Mouse (Mus musculus) midbrain, embryonic 11.5 days (tissue): Measurements from ENCODE around the gene Ivd. TPM values are rescaled to one million over a fixed set of nuclear protein-coding genes. Genes with fewer than 3 reads are reported as not detected.

ENCODE experiments used
- ATAC-seq: fragments of 200-750 bp; cut with Nextera tagmentation; 2 replicates; pipeline ENCODE4 v1.8.0; 2017; ENCODE audit warnings: moderate TSS enrichment, moderate library complexity; ENCODE audit not compliant: low FRiP score
- DNase-seq: peaks from one replicate; pipeline ENCODE4 v3.0.0; 2015; ENCODE audit warnings: low spot score; ENCODE audit errors: missing footprints
- H3K27ac ChIP-seq: fragments of 300-500 bp; sonication (generic); 2 replicates; pipeline ENCODE4 v1.5.1; 2014; ENCODE audit warnings: low read depth, low read length
- H3K27me3 ChIP-seq: fragments of 300-500 bp; sonication (generic); 2 replicates; pipeline ENCODE4 v1.6.1; 2014; ENCODE audit warnings: mild to moderate bottlenecking, low read length, moderate library complexity, mixed read lengths; ENCODE audit not compliant: control insufficient read depth, insufficient read depth
- H3K36me3 ChIP-seq: fragments of 300-500 bp; sonication (generic); 2 replicates; pipeline ENCODE4 v1.6.1; 2014; ENCODE audit warnings: mild to moderate bottlenecking, low read length, moderate library complexity, mixed read lengths; ENCODE audit not compliant: control insufficient read depth, insufficient read depth
- H3K4me1 ChIP-seq: fragments of 300-500 bp; sonication (generic); 2 replicates; pipeline ENCODE4 v1.6.1; 2014; ENCODE audit warnings: low read length; ENCODE audit not compliant: control insufficient read depth, insufficient read depth
- H3K4me2 ChIP-seq: fragments of 300-500 bp; sonication (generic); 2 replicates; pipeline ENCODE4 v1.6.1; 2014; ENCODE audit warnings: mild to moderate bottlenecking, moderate library complexity
- H3K4me3 ChIP-seq: fragments of 300-500 bp; sonication (generic); 2 replicates; pipeline ENCODE4 v1.5.1; 2014; ENCODE audit warnings: low read depth, low read length
- H3K9ac ChIP-seq: fragments of 300-500 bp; sonication (generic); 2 replicates; pipeline ENCODE4 v1.6.1; 2014; ENCODE audit warnings: low read length
- H3K9me3 ChIP-seq: fragments of 300-500 bp; sonication (generic); 2 replicates; pipeline ENCODE4 v1.6.1; 2016; ENCODE audit warnings: low read length; ENCODE audit not compliant: control insufficient read depth
- WGBS: fragments of 180-500 bp; shearing (Covaris S2); extraction: QIAGEN DNeasy Blood & Tissue Kit; methylation state at CpG from one replicate; pipeline ENCODE4 v1.1.7; 2014; 5-methylcytosine and 5-hydroxymethylcytosine counted together
- polyA plus RNA-seq: library from polyadenylated mRNA; unstranded; fragments of >200 nt; fragmentation: Nextera tagmentation; extraction: Ambion mirVana; gene quantifications from 2 replicates; pipeline ENCODE4 v1.2.1, GENCODE M21; 2014

The Ivd gene
- polyA plus RNA-seq, 1 experiment from 2014 or later: 40.5 TPM

DNA sequence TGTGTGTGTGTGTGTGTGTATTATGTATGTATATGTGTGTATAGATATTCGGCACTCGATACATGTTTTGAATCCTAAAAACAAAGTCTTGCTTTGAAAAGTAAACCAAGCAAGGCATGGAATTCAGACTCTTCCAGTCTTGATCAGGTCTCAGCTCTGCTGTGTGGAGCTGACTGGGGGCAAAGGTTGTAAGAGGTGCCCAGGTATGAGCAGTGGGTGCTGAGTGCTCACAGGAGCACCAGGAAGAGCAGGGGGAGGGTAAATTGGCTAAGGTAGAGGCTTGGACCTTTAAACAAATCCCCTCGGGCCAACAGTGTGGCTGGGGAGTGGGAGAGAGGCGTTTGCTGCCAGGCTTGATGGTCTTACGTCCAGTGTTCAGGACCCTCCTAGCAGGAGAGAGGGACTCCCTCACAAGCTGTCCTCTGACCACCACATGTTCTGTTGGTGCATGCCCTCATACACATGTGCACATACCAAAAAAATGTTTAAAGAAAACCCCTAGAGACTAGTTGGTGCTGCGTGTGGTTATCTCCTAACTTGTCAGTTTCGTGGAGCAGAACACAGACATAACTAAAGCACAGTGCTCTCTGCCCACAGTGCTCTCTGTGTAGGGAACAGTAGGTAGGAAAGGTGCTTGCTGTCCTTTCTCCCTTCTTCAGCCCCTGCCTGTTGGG, 49.0 kb downstream of the Ivd start:
- no peaks in the 10 kb centered on the region for H3K9me3 ChIP-seq
- no peaks in the 10 kb centered on the region for H3K36me3 ChIP-seq
- H3K4me1 ChIP-seq: peaks cover 21% of the 10 kb centered on the region
- WGBS: 87% methylated on average over 7 of the region's 7 CpGs
- H3K4me3 ChIP-seq: no peak overlapping the region
- H3K9ac ChIP-seq: no peak overlapping the region
- ATAC-seq (no peak), DNase-seq (peak; percentile 39)
- no peaks in the 10 kb centered on the region for H3K27me3 ChIP-seq
- H3K4me2 ChIP-seq: no peak overlapping the region
- no peak overlapping the region for H3K27ac ChIP-seq

DNA sequence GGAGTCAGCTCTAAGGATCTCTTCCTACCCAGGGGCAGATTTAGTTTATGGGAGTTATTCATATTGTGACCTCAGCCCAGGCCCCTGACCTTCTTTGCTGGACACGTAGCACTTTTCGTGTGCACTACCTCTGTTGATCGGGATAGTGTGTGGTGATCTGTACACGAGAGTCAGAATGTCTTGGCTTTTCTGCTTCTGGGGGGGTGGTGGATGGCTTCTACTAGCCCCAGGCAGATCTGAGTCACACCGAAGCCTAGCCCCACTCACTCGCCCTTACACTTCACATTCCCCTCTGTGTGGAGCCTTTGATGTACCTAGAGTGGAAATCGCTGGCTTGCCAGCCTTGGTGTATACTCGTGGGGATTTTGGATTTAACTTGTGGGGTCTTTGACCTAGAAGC, 51.0 kb downstream of the Ivd start:
- H3K4me1 ChIP-seq: peaks cover 21% of the 10 kb centered on the region
- no peaks in the 10 kb centered on the region for H3K9me3 ChIP-seq
- no peaks in the 10 kb centered on the region for H3K27me3 ChIP-seq
- DNase-seq (peak; percentile 28), ATAC-seq (no peak)
- WGBS: 74% methylated on average over 8 of the region's 8 CpGs
- no peak overlapping the region for H3K27ac ChIP-seq
- H3K9ac ChIP-seq: no peak overlapping the region
- H3K36me3 ChIP-seq: peaks cover 6% of the 10 kb centered on the region; the same call in 1 of the 2 replicates
- no peak overlapping the region for H3K4me2 ChIP-seq
- H3K4me3 ChIP-seq: no peak overlapping the region

DNA sequence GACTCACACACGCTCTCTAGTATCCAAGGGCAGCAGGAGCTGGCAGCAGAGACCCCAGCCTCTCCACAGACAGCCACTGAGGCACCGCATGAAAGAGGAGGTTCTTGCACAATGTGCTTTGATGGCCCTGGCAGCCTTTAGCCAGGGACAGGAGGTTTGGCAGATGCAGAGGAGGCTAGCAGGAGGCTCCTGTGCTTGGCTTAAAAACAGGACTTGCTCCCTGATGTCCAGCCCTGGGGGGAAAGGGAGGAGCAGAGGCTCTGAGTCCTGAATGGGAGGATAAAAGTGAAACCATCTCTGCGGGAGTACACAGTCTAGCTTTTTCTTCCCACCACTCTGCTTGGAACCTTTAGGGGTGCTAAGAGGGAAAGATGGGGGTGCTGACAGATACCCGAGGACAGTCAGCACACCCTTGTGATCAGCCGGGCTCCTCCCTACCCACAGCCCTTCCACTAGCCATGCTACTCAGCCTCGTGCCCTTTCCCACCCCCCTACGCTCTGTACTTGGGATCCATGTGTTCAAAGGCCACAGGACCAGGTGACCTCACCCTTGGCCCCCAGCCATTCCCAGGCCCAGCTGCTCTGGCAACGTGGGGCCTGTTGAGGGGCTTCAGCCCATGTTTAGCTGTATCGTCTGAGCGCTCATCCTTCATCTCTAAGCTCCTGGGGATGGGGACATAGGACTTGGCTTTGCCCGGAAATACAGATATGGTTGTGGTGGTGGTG, 52.0 kb downstream of the Ivd start:
- WGBS: 60% methylated on average over 11 of the region's 11 CpGs
- H3K9ac ChIP-seq: no peak overlapping the region
- no peaks in the 10 kb centered on the region for H3K9me3 ChIP-seq
- H3K27me3 ChIP-seq: no peaks in the 10 kb centered on the region
- peaks cover 6% of the 10 kb centered on the region; the same call in 1 of the 2 replicates for H3K36me3 ChIP-seq
- no peak overlapping the region for H3K4me3 ChIP-seq
- no peak overlapping the region for H3K27ac ChIP-seq
- DNase-seq (peak; percentile 81), ATAC-seq (no peak)
- H3K4me2 ChIP-seq: no peak overlapping the region
- peaks cover 21% of the 10 kb centered on the region for H3K4me1 ChIP-seq

DNA sequence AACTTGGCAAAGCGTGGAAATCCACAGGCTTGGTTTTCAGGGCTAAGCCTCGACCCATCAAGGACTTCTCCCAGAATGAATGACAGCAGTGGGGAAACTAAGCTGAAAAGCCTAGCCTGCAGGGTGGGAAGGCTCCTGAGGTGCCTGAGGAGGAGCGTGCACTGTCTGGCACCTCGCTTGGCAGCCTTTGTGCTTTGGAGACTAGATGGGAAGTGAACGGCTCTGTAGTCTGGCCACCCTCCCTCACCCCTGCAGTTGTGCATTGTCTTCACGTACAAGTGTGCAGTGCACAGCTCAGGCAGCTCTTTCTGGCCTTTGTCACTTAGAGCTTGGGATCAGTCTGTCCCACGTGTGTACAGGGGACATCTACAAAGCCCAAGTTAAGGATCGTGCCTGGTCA, 52.9 kb downstream of the Ivd start:
- H3K4me2 ChIP-seq: no peak overlapping the region
- ATAC-seq (no peak), DNase-seq (peak; percentile 85)
- no peak overlapping the region for H3K4me3 ChIP-seq
- H3K9me3 ChIP-seq: no peaks in the 10 kb centered on the region
- no peak overlapping the region for H3K9ac ChIP-seq
- H3K27ac ChIP-seq: no peak overlapping the region
- peaks cover 6% of the 10 kb centered on the region; the same call in 1 of the 2 replicates for H3K36me3 ChIP-seq
- H3K4me1 ChIP-seq: peaks cover 21% of the 10 kb centered on the region
- no peaks in the 10 kb centered on the region for H3K27me3 ChIP-seq
- WGBS: 40% methylated on average over 8 of the region's 8 CpGs

- 90% methylated on average over 17 of the region's 17 CpGs for WGBS
- no peaks in the 10 kb centered on the region for H3K9me3 ChIP-seq
- peaks cover 21% of the 10 kb centered on the region for H3K4me1 ChIP-seq
- no peaks in the 10 kb centered on the region for H3K27me3 ChIP-seq
- DNase-seq (peak; percentile 31), ATAC-seq (no peak)
- H3K4me2 ChIP-seq: no peak overlapping the region
- no peak overlapping the region for H3K9ac ChIP-seq
- H3K4me3 ChIP-seq: no peak overlapping the region
- no peak overlapping the region for H3K27ac ChIP-seq
- peaks cover 6% of the 10 kb centered on the region; the same call in 1 of the 2 replicates for H3K36me3 ChIP-seq
These were observed 54.7 kb downstream of the Ivd start for GRCm38 (mm10) chr2:118916436-118916835.

GRCm38 (mm10) chr2:118918543-118918942, 56.8 kb downstream of the Ivd start:
- Histone ChIP-seq H3K4me2 (no peak overlapping the region), H3K4me3 (no peak overlapping the region), H3K36me3 (peaks cover 6% of the 10 kb centered on the region), H3K4me1 (peaks cover 13% of the 10 kb centered on the region), H3K27ac (no peak overlapping the region), H3K9me3 (no peaks in the 10 kb centered on the region), H3K27me3 (no peaks in the 10 kb centered on the region), H3K9ac (no peak overlapping the region)
- ATAC-seq (no peak), DNase-seq (no peak)
- 66% methylated on average over 1 of the region's 1 CpGs for WGBS

DNA sequence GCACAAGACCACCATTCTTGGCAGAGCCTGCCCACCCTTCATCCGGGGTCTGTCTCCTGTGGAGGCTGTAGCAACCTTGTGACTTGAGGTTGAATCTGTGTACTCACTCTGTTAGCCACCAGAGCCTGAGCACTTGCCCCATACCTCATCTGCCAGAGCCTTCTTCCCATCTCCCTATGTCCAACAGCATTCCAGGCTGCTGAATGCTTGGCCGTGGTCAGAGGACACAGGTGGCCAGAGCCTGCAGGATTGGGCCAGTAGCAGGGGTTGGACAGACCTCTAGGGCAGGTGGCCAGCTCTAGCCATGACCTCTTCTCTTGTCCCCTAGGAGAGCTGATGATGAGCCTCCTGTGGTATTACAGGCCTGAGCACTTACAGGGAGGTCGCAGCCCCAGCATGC, 58.7 kb downstream of the Ivd start:
- Histone ChIP-seq H3K4me3 (no peak overlapping the region), H3K27me3 (no peaks in the 10 kb centered on the region), H3K9ac (no peak overlapping the region), H3K9me3 (no peaks in the 10 kb centered on the region), H3K4me1 (no peaks in the 10 kb centered on the region), H3K4me2 (no peak overlapping the region), H3K27ac (no peak overlapping the region), H3K36me3 (peaks cover 6% of the 10 kb centered on the region)
- WGBS: 81% methylated on average over 3 of the region's 3 CpGs
- no peak for ATAC-seq
- DNase-seq: no peak

DNA sequence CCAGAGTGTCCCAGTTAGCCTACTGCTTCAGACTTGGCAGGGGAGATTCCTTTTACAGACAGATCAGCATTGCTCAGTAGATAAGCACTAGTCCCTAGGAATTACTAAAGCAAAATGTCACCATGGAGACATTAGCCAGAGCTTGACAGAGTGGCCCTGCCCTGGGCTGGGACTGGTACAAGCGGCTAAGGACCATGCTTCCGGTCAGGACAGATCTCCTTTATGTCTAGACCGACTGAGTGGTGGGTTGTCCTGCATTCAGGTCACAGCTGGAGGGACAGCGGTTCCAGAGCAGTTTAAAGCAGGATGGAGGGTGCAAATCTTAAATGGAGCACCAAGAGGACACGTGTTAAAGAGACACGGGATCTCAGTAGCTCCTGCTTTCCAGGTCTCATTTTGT, 64.2 kb downstream of the Ivd start:
- Histone ChIP-seq H3K27ac (no peak overlapping the region), H3K9ac (peak overlapping the region; percentile 84), H3K4me2 (peak overlapping the region; percentile 97), H3K27me3 (no peaks in the 10 kb centered on the region), H3K4me3 (peak overlapping the region; percentile 64), H3K9me3 (no peaks in the 10 kb centered on the region), H3K36me3 (no peaks in the 10 kb centered on the region; the same call in 1 of the 2 replicates), H3K4me1 (peaks cover 24% of the 10 kb centered on the region)
- 1% methylated on average over 6 of the region's 6 CpGs for WGBS
- ATAC-seq (peak; percentile 72), DNase-seq (no peak)

- Histone ChIP-seq H3K4me2 (peak within 1 kb of the TSS; percentile 97), H3K27me3 (no peaks in the 10 kb centered on the region), H3K9me3 (no peaks in the 10 kb centered on the region), H3K4me1 (peaks cover 25% of the 10 kb centered on the region), H3K27ac (no peak within 1 kb of the TSS; the same call in 1 of the 2 replicates), H3K9ac (peak within 1 kb of the TSS; percentile 84), H3K4me3 (peak within 1 kb of the TSS; percentile 64), H3K36me3 (no peaks in the 10 kb centered on the region; the same call in 1 of the 2 replicates)
- peak; percentile 96 for DNase-seq
- peak; percentile 91 for ATAC-seq
- under 1% methylated on average over 43 of the region's 47 CpGs for WGBS
These were observed 64.7 kb downstream of the Ivd start, which contains the start of gene Chst14 for GRCm38 (mm10) chr2:118926361-118926997. Gene Chst14, plus strand, starts transcription at chr2:118926496.
